Mouse (Mus musculus) thymus, adult 18-20 months (tissue): ENCODE results near the gene Tcap.

Experiments
- DNase-seq, 2 experiments: peaks; one replicate each; pipeline ENCODE4 v3.0.0; 2022; ENCODE audit warnings: mixed read lengths in 2 of 2

Gene Tcap

GRCm38 (mm10) chr11:98412797-98413301, 29.2 kb downstream of the Tcap start:
- DNase-seq: no peak

DNA sequence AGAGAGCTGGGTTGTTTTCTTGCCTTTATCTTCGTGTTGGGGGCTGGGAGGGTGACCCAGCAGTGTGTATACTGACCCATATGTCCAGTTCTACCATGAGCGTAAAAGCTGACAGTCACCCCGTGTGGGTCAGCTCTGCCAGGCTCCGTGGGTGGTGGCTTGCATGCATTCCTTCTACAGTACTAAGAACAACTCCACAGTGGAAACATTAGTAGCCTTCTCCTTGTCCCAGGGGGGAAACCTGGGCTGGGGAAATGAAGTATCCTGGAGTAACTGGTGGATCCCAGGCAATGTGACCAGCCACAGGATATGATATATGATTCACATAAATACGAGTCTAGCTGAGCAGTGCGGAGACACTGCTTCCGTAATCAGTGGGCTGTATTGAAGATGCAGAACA, 30.1 kb downstream of the Tcap start:
- DNase-seq: no peak

GRCm38 (mm10) chr11:98414162-98414561, 30.6 kb downstream of the Tcap start:
- DNase-seq: no peak

DNA sequence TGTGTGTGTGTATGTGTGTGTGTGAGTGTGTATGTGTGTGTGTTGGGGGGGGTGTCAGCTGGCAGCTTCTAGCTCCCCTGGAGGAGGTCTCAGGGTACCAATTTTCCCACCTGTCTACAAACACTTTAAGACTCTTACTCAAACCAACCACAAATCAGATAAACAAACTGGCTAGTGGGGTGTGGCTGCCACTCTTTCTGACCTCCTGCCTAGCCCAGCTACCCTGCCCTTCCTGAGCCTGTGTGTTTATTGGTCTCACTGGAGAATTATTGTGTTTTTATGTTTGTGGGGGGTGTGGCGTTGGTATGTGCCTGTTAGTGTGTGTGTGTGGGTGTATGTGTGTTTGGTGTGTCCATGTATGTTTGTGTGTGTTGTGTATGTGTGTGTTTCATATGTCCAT, 33.5 kb downstream of the Tcap start:
- DNase-seq: no peak

GRCm38 (mm10) chr11:98418273-98418672, 34.7 kb downstream of the Tcap start:
- no peak for DNase-seq

- DNase-seq: no peak
Observed at GRCm38 (mm10) chr11:98418939-98419547, 35.4 kb downstream of the Tcap start.

GRCm38 (mm10) chr11:98426592-98426991, 43.0 kb downstream of the Tcap start:
- DNase-seq: no peak

GRCm38 (mm10) chr11:98428436-98428835, 44.8 kb downstream of the Tcap start:
- no peak for DNase-seq

- DNase-seq: no peak
Observed at GRCm38 (mm10) chr11:98431743-98432502, 48.3 kb downstream of the Tcap start.
